Mouse (Mus musculus) liver, embryonic 11.5 days (tissue): ENCODE measurements around the gene Gm21921. TPM values are rescaled to one million over a fixed set of nuclear protein-coding genes. Genes with fewer than 3 reads are reported as not detected.
"Not testable (repeated sequence)": the region's sequence is repeated elsewhere in the genome, so short reads cannot be mapped to it uniquely, and the experiment has no call there.

Source experiments
- ATAC-seq: fragments of 200-750 bp; cut with Nextera tagmentation; replicated peaks from 2 replicates; pipeline ENCODE4 v1.8.0; 2017; ENCODE audit warnings: moderate number of reproducible peaks, mild to moderate bottlenecking, moderate TSS enrichment, moderate library complexity; ENCODE audit not compliant: low FRiP score
- DNase-seq: peaks from one replicate; pipeline ENCODE4 v3.0.0-alpha.2; 2017; ENCODE audit warnings: low spot score
- H3K27ac ChIP-seq: fragments of 300-500 bp; sonication (generic); 2 replicates; pipeline ENCODE4 v1.5.1; 2014; ENCODE audit warnings: mild to moderate bottlenecking, low read depth, low read length, control low read depth
- H3K27me3 ChIP-seq: fragments of 300-500 bp; sonication (generic); replicated peaks from 2 replicates; pipeline ENCODE4 v1.6.1; 2014; ENCODE audit warnings: low read length, mixed read lengths; ENCODE audit not compliant: control insufficient read depth, insufficient read depth
- H3K36me3 ChIP-seq: fragments of 300-500 bp; sonication (generic); 2 replicates; pipeline ENCODE4 v1.6.1; 2014; ENCODE audit warnings: mild to moderate bottlenecking, low read length, moderate library complexity, mixed read lengths; ENCODE audit not compliant: control insufficient read depth, insufficient read depth
- H3K4me1 ChIP-seq: fragments of 300-500 bp; sonication (generic); replicated peaks from 2 replicates; pipeline ENCODE4 v1.6.1; 2014; ENCODE audit warnings: low read length, mixed read lengths; ENCODE audit not compliant: control insufficient read depth, insufficient read depth
- H3K4me2 ChIP-seq: fragments of 300-500 bp; sonication (generic); 2 replicates; pipeline ENCODE4 v1.6.1; 2014; ENCODE audit warnings: mild to moderate bottlenecking, control low read depth, moderate library complexity
- H3K4me3 ChIP-seq: fragments of 300-500 bp; sonication (generic); 2 replicates; pipeline ENCODE4 v1.5.1; 2014; ENCODE audit warnings: low read depth, low read length, control low read depth
- H3K9ac ChIP-seq: fragments of 300-500 bp; sonication (generic); 2 replicates; pipeline ENCODE4 v1.6.1; 2014; ENCODE audit warnings: low read depth, low read length, control low read depth
- H3K9me3 ChIP-seq: fragments of 300-500 bp; sonication (generic); 2 replicates; pipeline ENCODE4 v1.6.1; 2016; ENCODE audit warnings: low read length, inconsistent platforms, mixed read lengths; ENCODE audit not compliant: control insufficient read depth
- WGBS: fragments of 180-500 bp; shearing (Covaris S2); extraction: QIAGEN DNeasy Blood & Tissue Kit; methylation state at CpG from one replicate; pipeline ENCODE4 v1.1.7; 2014; 5-methylcytosine and 5-hydroxymethylcytosine counted together
- polyA plus RNA-seq: library from polyadenylated mRNA; unstranded; fragments of >200 nt; fragmentation: Nextera tagmentation; extraction: Ambion mirVana; gene quantifications from 2 replicates; pipeline ENCODE4 v1.2.1, GENCODE M21; 2014

Gm21921 gene
- polyA plus RNA-seq, result not detected in 2 replicates

DNA sequence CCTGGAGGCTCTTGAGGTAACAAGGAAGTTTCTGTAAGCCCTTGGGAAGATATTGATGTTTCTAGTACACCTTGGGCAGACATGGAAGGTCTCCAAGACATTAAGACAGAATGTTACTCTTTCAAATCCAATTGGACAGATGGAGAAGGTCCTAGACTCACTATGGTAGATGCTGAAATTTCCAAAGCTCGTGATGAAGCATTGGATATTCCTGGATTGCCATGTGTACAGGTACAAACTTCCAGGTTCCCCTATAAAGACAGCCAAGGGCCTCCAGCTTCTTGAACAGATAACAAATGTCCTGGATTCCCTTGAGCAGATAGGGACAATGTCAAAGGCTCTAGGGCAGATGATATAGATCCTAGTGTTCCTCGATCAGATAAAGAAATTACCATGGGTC, at the start of gene Gm21921:
TSS of gene Gm21921 (minus strand) at position 101 of the 400 bp plus-strand sequence.
- H3K36me3 ChIP-seq, H3K4me2 ChIP-seq, H3K4me3 ChIP-seq, ATAC-seq, DNase-seq, H3K27me3 ChIP-seq, H3K9ac ChIP-seq, H3K4me1 ChIP-seq, H3K27ac ChIP-seq, H3K9me3 ChIP-seq: not testable (repeated sequence)
- no CpG with 5 or more reads among the region's 2 CpGs for WGBS
